Mouse (Mus musculus): ENCODE results near the gene Rabggta. TPM values are rescaled to one million over a fixed set of nuclear protein-coding genes. Genes with fewer than 3 reads are reported as not detected.
"Not testable (repeated sequence)": the region's sequence is repeated elsewhere in the genome, so short reads cannot be mapped to it uniquely, and the experiment has no call there.

The Rabggta gene
- polyA plus RNA-seq, 1 experiment from 2014 or later, result 36.9 TPM

DNA sequence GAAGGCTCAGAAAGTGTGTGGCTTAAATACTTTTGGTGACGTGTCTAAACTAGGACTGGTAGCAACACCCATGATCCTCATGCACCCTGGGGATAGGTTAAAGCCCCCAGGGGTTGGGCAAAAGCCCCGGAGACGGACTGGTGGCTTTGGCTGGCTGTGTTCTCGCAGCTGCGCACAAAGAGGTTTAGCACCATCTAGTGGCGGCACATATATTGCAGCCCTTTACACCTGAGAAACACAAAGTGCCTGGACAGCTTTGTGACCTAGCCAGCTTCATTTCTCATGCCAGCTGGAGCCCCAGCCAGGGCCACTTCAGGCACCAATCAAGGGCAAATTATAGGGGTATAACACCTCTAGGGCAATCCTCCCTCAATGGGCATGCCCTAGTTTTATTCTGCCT lies 38.1 kb upstream of the Rabggta start:
- H3K9me3 ChIP-seq (ENCODE audit: control insufficient read depth, low read length); H3K27ac ChIP-seq (ENCODE audit: low read length); H3K36me3 ChIP-seq (ENCODE audit: control insufficient read depth, insufficient read depth, low read length): not testable (repeated sequence)
- peaks cover 19% of the 10 kb centered on the region for H3K4me1 ChIP-seq (ENCODE audit: control insufficient read depth, insufficient read depth, low read length)
- H3K4me2 ChIP-seq (ENCODE audit: low read depth, low read length), result peak overlapping the region; percentile 31
- H3K4me3 ChIP-seq (ENCODE audit: low read length), result peak overlapping the region; percentile 18
- WGBS, result 2% methylated on average over 6 of the region's 6 CpGs
- H3K27me3 ChIP-seq (replicated peaks; ENCODE audit: control insufficient read depth, insufficient read depth, low read length), result peaks cover 12% of the 10 kb centered on the region
- ATAC-seq, result peak; percentile 10; the same call in 1 of the 2 replicates
- peak overlapping the region; percentile 22; the same call in 1 of the 2 replicates for H3K9ac ChIP-seq (ENCODE audit: low read depth, low read length)

DNA sequence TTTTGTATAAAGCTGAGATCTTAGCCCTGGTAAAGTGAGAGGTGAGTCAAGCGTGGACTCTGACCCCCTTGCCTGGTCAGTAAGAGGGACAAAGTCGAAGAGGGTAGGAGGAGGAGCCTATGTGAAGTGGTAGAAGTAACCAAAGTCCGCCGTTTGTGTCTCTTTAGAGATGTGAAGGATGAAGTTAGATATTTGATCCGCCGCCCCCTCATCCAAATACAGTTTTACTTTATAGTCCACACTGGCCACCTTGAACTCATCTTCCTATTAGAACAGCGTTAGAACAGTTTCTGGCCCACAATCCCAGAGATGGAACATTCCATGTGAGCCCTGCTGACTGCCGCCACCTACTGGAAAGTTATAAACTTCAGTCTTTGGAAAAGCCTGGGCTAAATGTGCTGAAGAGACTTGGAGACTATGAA lies 36.3 kb upstream of the Rabggta start, which contains the start of gene Cideb:
TSS of gene Cideb (minus strand) at position 96 of the 422 bp plus-strand sequence.
- peak within 1 kb of the TSS; percentile 88 for H3K27ac ChIP-seq (ENCODE audit: low read length)

DNA sequence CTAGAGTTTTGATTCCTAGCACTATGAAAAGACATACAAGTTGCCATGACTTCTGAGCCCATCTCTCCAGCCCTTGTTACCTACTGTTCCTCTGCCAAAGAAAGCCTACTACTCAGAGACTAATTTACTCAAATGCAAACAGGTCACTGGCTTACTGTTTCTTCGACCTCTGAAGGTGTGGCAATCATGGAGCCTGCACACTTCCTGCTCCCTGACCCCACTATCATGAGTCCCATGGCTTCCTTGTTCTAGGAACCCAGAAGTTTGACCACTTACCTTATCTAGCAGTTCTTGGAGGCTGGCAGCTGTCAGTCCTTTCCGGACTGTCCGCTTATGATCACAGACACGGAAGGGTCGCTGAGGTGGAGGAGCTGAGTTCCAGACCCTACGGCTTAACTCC lies 35.5 kb upstream of the Rabggta start:
- Histone ChIP-seq H3K4me2 (ENCODE audit: low read depth, low read length) (peak overlapping the region; percentile 40), H3K4me1 (ENCODE audit: control insufficient read depth, insufficient read depth, low read length) (peaks cover 15% of the 10 kb centered on the region), H3K9me3 (ENCODE audit: control insufficient read depth, low read length) (no peaks in the 10 kb centered on the region), H3K4me3 (ENCODE audit: low read length) (peak overlapping the region; percentile 37), H3K27me3 (replicated peaks; ENCODE audit: control insufficient read depth, insufficient read depth, low read length) (peaks cover 12% of the 10 kb centered on the region), H3K9ac (ENCODE audit: low read depth, low read length) (peak overlapping the region; percentile 55), H3K27ac (ENCODE audit: low read length) (peak overlapping the region; percentile 88), H3K36me3 (ENCODE audit: control insufficient read depth, insufficient read depth, low read length) (peaks cover 18% of the 10 kb centered on the region)
- ATAC-seq, result peak; percentile 27
- 69% methylated on average over 6 of the region's 6 CpGs for WGBS

More for the DNA sequence above, 36.3 kb upstream of the Rabggta start, which contains the start of gene Cideb:
- Histone ChIP-seq H3K36me3 (ENCODE audit: control insufficient read depth, insufficient read depth, low read length) (peaks cover 14% of the 10 kb centered on the region), H3K4me1 (ENCODE audit: control insufficient read depth, insufficient read depth, low read length) (peaks cover 19% of the 10 kb centered on the region), H3K9ac (ENCODE audit: low read depth, low read length) (peak within 1 kb of the TSS; percentile 55), H3K4me3 (ENCODE audit: low read length) (peak within 1 kb of the TSS; percentile 37), H3K9me3 (ENCODE audit: control insufficient read depth, low read length) (no peaks in the 10 kb centered on the region), H3K4me2 (ENCODE audit: low read depth, low read length) (peak within 1 kb of the TSS; percentile 40), H3K27me3 (replicated peaks; ENCODE audit: control insufficient read depth, insufficient read depth, low read length) (peaks cover 12% of the 10 kb centered on the region)
- 12% methylated on average over 8 of the region's 8 CpGs for WGBS
- ATAC-seq, result peak; percentile 81

DNA sequence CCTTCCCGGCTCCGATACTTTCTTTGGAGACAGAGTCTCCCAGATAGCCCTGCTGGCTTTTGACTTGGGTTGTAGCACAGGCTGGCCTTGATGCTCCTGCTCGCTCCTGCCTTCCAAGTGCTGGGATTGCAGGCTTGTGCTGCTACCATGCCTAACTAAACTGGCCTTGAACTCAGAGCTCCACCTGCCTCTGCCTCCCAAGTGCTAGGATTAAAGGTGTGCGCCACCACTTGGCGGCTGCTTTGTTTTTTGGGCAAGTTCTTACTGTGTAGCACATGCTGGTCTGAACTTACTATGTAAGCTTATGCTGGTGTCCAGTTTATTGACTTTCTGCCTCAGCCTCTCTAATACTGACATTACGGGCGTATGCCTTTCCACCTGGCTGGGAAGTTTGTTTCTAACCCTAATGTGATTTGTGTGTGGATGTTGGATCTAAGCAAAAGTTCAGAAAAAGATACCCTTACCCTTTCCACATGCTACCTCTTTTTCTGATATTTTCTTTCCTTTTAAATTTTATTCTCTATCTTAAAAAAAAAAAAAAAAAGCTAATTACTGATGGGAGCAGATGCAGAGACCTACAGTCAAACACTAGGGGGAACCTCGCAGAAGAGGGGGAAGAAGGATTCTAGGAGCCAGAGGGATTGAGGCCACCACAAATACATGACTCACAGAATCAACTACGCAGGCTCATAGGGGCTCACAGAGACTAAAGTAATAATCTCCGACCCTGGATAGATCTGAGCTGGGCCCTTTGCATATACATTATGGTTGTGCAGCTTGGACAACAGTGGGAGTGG lies 25.2 kb upstream of the Rabggta start:
- H3K4me1 ChIP-seq (ENCODE audit: control insufficient read depth, insufficient read depth, low read length), result peaks cover 25% of the 10 kb centered on the region
- H3K36me3 ChIP-seq (ENCODE audit: control insufficient read depth, insufficient read depth, low read length), result peaks cover 12% of the 10 kb centered on the region; the same call in 1 of the 2 replicates
- no peak overlapping the region for H3K27ac ChIP-seq (ENCODE audit: low read length)
- WGBS, result 88% methylated on average over 10 of the region's 10 CpGs
- no peak for ATAC-seq
- no peak overlapping the region for H3K9ac ChIP-seq (ENCODE audit: low read depth, low read length)
- peak overlapping the region; percentile 98 for H3K4me2 ChIP-seq (ENCODE audit: low read depth, low read length)
- no peaks in the 10 kb centered on the region for H3K27me3 ChIP-seq (replicated peaks; ENCODE audit: control insufficient read depth, insufficient read depth, low read length)
- H3K9me3 ChIP-seq (ENCODE audit: control insufficient read depth, low read length), result no peaks in the 10 kb centered on the region
- no peak overlapping the region for H3K4me3 ChIP-seq (ENCODE audit: low read length)

DNA sequence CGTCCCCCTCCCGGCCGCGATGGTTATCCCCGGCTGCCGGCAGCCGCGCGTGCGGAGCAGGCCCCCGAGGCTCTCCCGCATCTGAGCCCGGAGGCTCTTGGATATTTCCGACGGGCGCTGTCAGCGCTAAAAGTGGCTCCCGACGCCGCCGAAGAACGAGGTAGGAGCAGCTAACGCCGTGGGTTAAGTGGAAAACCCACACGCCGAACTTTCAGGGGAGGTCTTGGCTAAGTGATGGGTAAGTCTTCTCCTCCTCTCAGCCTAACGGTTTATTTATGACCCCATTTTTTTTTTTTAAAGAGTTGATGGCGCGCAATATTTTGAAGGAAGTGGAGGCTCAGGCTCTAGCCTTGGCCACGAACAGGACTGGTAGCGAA lies 23.8 kb upstream of the Rabggta start:
- Histone ChIP-seq H3K4me3 (ENCODE audit: low read length) (peak overlapping the region; percentile 89), H3K36me3 (ENCODE audit: control insufficient read depth, insufficient read depth, low read length) (peaks cover 10% of the 10 kb centered on the region; the same call in 1 of the 2 replicates), H3K4me2 (ENCODE audit: low read depth, low read length) (peak overlapping the region; percentile 98), H3K9ac (ENCODE audit: low read depth, low read length) (peak overlapping the region; percentile 87), H3K9me3 (ENCODE audit: control insufficient read depth, low read length) (no peaks in the 10 kb centered on the region), H3K4me1 (ENCODE audit: control insufficient read depth, insufficient read depth, low read length) (peaks cover 25% of the 10 kb centered on the region), H3K27ac (ENCODE audit: low read length) (peak overlapping the region; percentile 51; the same call in 1 of the 2 replicates), H3K27me3 (replicated peaks; ENCODE audit: control insufficient read depth, insufficient read depth, low read length) (no peaks in the 10 kb centered on the region)
- under 1% methylated on average over 31 of the region's 31 CpGs for WGBS
- ATAC-seq, result no peak; the same call in 1 of the 2 replicates

DNA sequence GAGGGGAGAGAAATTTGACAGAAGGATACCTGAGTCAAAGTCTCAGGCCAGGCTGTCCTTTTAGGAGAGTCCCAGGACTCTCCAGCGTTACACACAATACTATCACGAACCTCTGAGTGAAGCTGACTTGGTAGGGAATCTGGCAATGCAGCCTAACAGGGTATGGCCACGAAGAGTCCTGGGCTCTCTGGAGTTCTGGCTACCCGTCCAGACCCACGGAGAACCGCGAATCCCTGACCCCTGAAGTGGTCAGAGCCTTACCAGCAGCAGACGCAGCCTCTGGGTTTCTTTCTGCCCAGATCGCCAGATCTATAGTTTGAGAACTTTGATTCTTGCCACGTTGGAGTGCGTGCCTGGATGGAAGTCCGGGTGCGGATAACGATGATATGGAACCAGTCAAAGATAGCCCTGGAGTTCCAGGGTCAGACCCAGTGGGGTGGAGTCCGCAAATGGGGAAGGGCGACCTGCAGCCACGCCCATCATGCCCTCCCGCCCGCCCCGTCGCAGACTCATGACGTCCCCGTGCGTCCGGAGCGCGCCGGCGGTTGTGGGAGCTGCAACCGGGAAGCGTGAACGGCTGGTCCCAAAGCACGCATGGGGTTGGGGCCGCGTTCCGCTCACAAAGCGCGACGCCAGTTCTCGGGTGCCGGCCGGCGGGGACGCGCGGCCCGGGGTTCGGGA lies 23.3 kb upstream of the Rabggta start, which contains the start of the genes Dhrs1 and Nop9:
TSS of gene Dhrs1 (minus strand) at position 511 of the 681 bp plus-strand sequence.
TSS of gene Nop9 (plus strand) at position 514 of the 681 bp plus-strand sequence.
- peak; percentile 92 for ATAC-seq
- WGBS, result 1% methylated on average over 45 of the region's 48 CpGs

DNA sequence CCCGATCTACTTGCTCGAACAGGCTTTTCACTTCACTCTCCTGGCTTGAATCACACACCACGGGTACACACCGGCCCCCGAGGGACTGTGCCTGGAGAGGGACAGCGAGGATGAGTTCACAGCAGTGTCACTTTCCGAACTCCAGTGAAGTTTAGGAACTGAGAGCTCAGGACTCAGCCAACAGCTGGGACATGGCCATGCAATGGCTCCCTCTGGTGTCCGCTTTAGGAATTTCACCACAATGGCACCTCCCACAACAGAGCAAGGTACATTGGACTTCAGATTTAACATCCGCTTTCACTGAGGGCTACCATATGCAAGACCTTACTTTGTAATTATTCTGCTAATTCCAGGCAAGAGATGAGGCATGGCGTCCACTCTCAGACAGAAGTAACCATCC lies 21.6 kb upstream of the Rabggta start:
- Histone ChIP-seq H3K27ac (ENCODE audit: low read length) (peak overlapping the region; percentile 58; the same call in 1 of the 2 replicates), H3K36me3 (ENCODE audit: control insufficient read depth, insufficient read depth, low read length) (peaks cover 2% of the 10 kb centered on the region; the same call in 1 of the 2 replicates), H3K4me3 (ENCODE audit: low read length) (peak overlapping the region; percentile 24), H3K9me3 (ENCODE audit: control insufficient read depth, low read length) (no peaks in the 10 kb centered on the region), H3K4me1 (ENCODE audit: control insufficient read depth, insufficient read depth, low read length) (peaks cover 25% of the 10 kb centered on the region), H3K4me2 (ENCODE audit: low read depth, low read length) (peak overlapping the region; percentile 91), H3K9ac (ENCODE audit: low read depth, low read length) (peak overlapping the region; percentile 57), H3K27me3 (replicated peaks; ENCODE audit: control insufficient read depth, insufficient read depth, low read length) (no peaks in the 10 kb centered on the region)
- 15% methylated on average over 10 of the region's 10 CpGs for WGBS
- ATAC-seq, result peak; percentile 66

More for the DNA sequence above, 23.3 kb upstream of the Rabggta start, which contains the start of the genes Dhrs1 and Nop9:
- Histone ChIP-seq H3K9ac (ENCODE audit: low read depth, low read length) (peak within 1 kb of the TSS; percentile 87), H3K9me3 (ENCODE audit: control insufficient read depth, low read length) (no peaks in the 10 kb centered on the region), H3K4me2 (ENCODE audit: low read depth, low read length) (peak within 1 kb of the TSS; percentile 98), H3K36me3 (ENCODE audit: control insufficient read depth, insufficient read depth, low read length) (peaks cover 6% of the 10 kb centered on the region; the same call in 1 of the 2 replicates), H3K27me3 (replicated peaks; ENCODE audit: control insufficient read depth, insufficient read depth, low read length) (no peaks in the 10 kb centered on the region), H3K27ac (ENCODE audit: low read length) (peak within 1 kb of the TSS; percentile 81), H3K4me3 (ENCODE audit: low read length) (peak within 1 kb of the TSS; percentile 89), H3K4me1 (ENCODE audit: control insufficient read depth, insufficient read depth, low read length) (peaks cover 25% of the 10 kb centered on the region)

DNA sequence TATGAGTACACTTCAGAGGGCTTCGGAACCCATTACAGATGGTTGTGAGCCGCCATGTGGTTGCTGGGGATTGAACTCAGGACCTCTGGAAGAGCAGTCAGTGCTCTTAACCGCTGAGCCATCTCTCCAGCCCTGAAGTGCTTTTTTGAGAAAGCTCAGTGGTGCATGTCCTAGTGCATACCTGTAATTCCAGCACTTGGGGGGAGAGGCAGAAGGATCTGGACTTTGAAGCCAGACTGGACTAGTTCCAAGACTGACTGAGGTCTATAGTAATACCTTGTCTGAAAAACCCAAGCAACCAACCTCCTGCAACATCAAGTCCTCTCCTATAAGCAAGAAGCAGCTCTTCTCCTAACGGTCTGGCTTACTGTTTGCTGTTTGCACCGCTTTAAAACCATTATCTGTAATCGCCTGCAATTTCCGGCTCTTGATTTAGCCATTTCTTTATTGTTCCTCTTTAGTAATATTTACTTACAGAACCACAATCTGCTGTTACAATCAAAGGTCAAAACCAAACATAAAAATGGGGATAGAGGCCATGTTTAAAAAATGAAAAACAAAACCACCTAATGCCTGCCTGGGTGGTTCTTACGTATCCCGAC lies 15.1 kb upstream of the Rabggta start:
- 76% methylated on average over 9 of the region's 9 CpGs for WGBS
- Histone ChIP-seq H3K9me3 (ENCODE audit: control insufficient read depth, low read length) (no peaks in the 10 kb centered on the region), H3K27me3 (replicated peaks; ENCODE audit: control insufficient read depth, insufficient read depth, low read length) (no peaks in the 10 kb centered on the region), H3K4me2 (ENCODE audit: low read depth, low read length) (no peak overlapping the region), H3K9ac (ENCODE audit: low read depth, low read length) (no peak overlapping the region), H3K4me3 (ENCODE audit: low read length) (no peak overlapping the region), H3K27ac (ENCODE audit: low read length) (no peak overlapping the region), H3K4me1 (ENCODE audit: control insufficient read depth, insufficient read depth, low read length) (peaks cover 19% of the 10 kb centered on the region), H3K36me3 (ENCODE audit: control insufficient read depth, insufficient read depth, low read length) (peaks cover 2% of the 10 kb centered on the region; the same call in 1 of the 2 replicates)
- no peak for ATAC-seq

Data from intestine, embryonic 16.5 days (tissue).